12 mouse cellular contexts compared by ENCODE assay signal in the genomic region with DNA sequence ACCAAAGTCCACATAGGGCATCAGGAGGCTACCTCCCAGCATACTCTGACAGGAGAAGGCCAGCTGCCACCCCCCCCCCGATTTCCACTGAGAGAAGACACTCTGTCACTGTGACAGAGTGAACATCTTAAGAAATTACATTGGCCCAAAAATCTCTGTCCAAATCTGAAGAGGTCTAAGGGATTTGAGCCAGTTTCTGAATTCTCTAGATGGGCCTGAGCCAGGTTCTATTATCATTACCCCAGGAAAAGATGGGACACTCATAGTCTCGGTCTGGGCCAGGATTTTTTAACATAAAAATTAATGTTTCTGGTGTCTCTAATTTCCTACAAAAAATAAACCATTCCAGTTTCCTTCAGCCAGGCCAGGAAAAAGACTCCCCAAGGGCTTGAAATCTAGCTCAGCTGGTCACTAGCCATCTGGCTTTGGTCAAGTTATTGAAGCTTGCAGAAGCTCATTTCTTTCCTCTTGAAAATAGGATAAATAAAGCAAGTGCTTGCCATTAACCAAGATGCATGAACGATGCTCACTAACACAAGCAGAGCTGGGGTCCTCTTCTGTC.
DNase-seq lines count a peak whose midpoint lies in the region; ATAC-seq and TF ChIP-seq lines count a peak whose summit lies in the region.
"Had no signal": no experiment of that assay in that cellular context is flagged by ENCODE, and none has a peak within 500 bp of the region (broad histone marks: within the 10 kb centered on the region; RNA-seq: fewer than 3 reads in every experiment).

No protein-coding gene starts in this region.

- no peaks in the 10 kb centered on the region for H3K36me3 ChIP-seq in kidney, embryonic 14.5 days (ENCODE audit: control insufficient read depth, insufficient read depth, low read length)
- no peaks in the 10 kb centered on the region for H3K36me3 ChIP-seq in kidney, embryonic 16.5 days (ENCODE audit: insufficient read depth, low read length)
- H3K36me3 ChIP-seq: limb, embryonic 12.5 days had no signal

- intact Hi-C loops in gastrocnemius, adult 2 months (cut with DNase I) = no loop called here

- no peaks in the 10 kb centered on the region for H3K27me3 ChIP-seq in kidney, embryonic 14.5 days (ENCODE audit: control insufficient read depth, insufficient read depth, low read length)
- H3K27me3 ChIP-seq in kidney, embryonic 16.5 days (ENCODE audit: insufficient read depth, low read length) = no peaks in the 10 kb centered on the region
- H3K27me3 ChIP-seq: limb, embryonic 12.5 days had no signal

- peak; percentile 31 for DNase-seq in kidney, adult 9 months
- DNase-seq in cerebellum, postnatal 10 days = peak; percentile 64 to 72
- peak; percentile 62 for DNase-seq in gastrocnemius, adult 2 months
- no peak for DNase-seq in layer of hippocampus, adult 11-12 months (ENCODE audit: low spot score)
- DNase-seq in retina, postnatal 1 day = no peak
- DNase-seq: thymus, postnatal 36 days had no signal

- no peak for ATAC-seq in kidney, embryonic 14.5 days (ENCODE audit: low FRiP score, low TSS enrichment)
- peak; percentile 31; the same call in 1 of the 2 replicates for ATAC-seq in kidney, embryonic 16.5 days (ENCODE audit: low FRiP score, low TSS enrichment)
- ATAC-seq in activated CD4-positive, CD25-positive, alpha-beta regulatory T cell, adult 4 months = no peak
- ATAC-seq: inflammation-experienced regulatory T-cells, adult 6 months had no signal

- WGBS in kidney, embryonic 14.5 days = 69% methylated on average over 3 of the region's 3 CpGs
- WGBS in kidney, embryonic 16.5 days = 57% methylated on average over 3 of the region's 3 CpGs

- H3K4me2 ChIP-seq in kidney, embryonic 14.5 days (replicated peaks; ENCODE audit: low read depth, low read length) = no peak overlapping the region
- H3K4me2 ChIP-seq in kidney, embryonic 16.5 days (replicated peaks; ENCODE audit: low read depth, low read length) = no peak overlapping the region
- H3K4me2 ChIP-seq: limb, embryonic 12.5 days had no signal

- no peaks in the 10 kb centered on the region for H3K9me3 ChIP-seq in kidney, embryonic 14.5 days (ENCODE audit: control insufficient read depth, low read length)
- H3K9me3 ChIP-seq in kidney, embryonic 16.5 days (ENCODE audit: low read length) = no peaks in the 10 kb centered on the region
- H3K9me3 ChIP-seq: limb, embryonic 12.5 days had no signal

- H3K4me1 ChIP-seq in kidney, embryonic 14.5 days (ENCODE audit: control insufficient read depth, insufficient read depth, low read length) = no peaks in the 10 kb centered on the region; the same call in 1 of the 2 replicates
- peaks cover under 1% of the 10 kb centered on the region for H3K4me1 ChIP-seq in kidney, embryonic 16.5 days (ENCODE audit: insufficient read depth, low read length)

- TF ChIP-seq CTCF in gastrocnemius, adult 2 months (IDR thresholded peaks at IDR 0.05) = no peak

- H3K9ac ChIP-seq in kidney, embryonic 14.5 days (ENCODE audit: low read depth, low read length) = no peak overlapping the region
- no peak overlapping the region for H3K9ac ChIP-seq in kidney, embryonic 16.5 days (replicated peaks; ENCODE audit: low read length)
- H3K9ac ChIP-seq: limb, embryonic 12.5 days had no signal

- H3K27ac ChIP-seq in kidney, embryonic 14.5 days (ENCODE audit: low read depth, low read length) = no peak overlapping the region
- peak overlapping the region; percentile 31; the same call in 1 of the 2 replicates for H3K27ac ChIP-seq in gastrocnemius, adult 2 months
- H3K27ac ChIP-seq in kidney, embryonic 16.5 days (ENCODE audit: low read length) = no peak overlapping the region
- H3K27ac ChIP-seq: limb, embryonic 12.5 days had no signal

- H3K4me3 ChIP-seq in kidney, embryonic 14.5 days (ENCODE audit: low read length) = no peak overlapping the region
- H3K4me3 ChIP-seq in gastrocnemius, adult 2 months = no peak overlapping the region
- H3K4me3 ChIP-seq in kidney, embryonic 16.5 days (ENCODE audit: low read length) = no peak overlapping the region
- H3K4me3 ChIP-seq: erythroblast, embryonic 14.5 days; limb, embryonic 12.5 days had no signal

Comparison
In these comparisons a context has a peak if more than half of its experiments do, and no peak if none do; other contexts are left out.
1. DNase-seq: peak in kidney, adult 9 months (single experiment), cerebellum, postnatal 10 days (2 of 2) and gastrocnemius, adult 2 months (single experiment); none in layer of hippocampus, adult 11-12 months (single experiment) and retina, postnatal 1 day (single experiment).